Mouse (Mus musculus) frontal cortex, adult 2 months (tissue): Measurements from ENCODE around the gene Ank. TPM values are rescaled to one million over a fixed set of nuclear protein-coding genes. Genes with fewer than 3 reads are reported as not detected.

Experiments used
- DNase-seq, 2 experiments: peaks; one replicate each; pipeline ENCODE4 v3.0.0; 2022; ENCODE audit warnings: low spot score in 1 of 2; ENCODE audit errors: extremely low spot score in 1 of 2
- polyA plus RNA-seq: library from polyadenylated mRNA; depleted of rRNA; stranded (reverse); fragments of >200 nt; gene quantifications from 2 replicates; pipeline ENCODE4 v1.2.3, GENCODE M21; 2012

The Ank gene
- polyA plus RNA-seq, 1 experiment: 176 TPM

- no peak for DNase-seq
Measured at GRCm38 (mm10) chr15:27493516-27493915, 27.0 kb downstream of the Ank start.

- no peak for DNase-seq
Measured at GRCm38 (mm10) chr15:27495981-27496401, 29.5 kb downstream of the Ank start.

- no peak for DNase-seq
Measured at GRCm38 (mm10) chr15:27496596-27497299, 30.3 kb downstream of the Ank start.

GRCm38 (mm10) chr15:27497300-27497997, 31.0 kb downstream of the Ank start:
- no peak for DNase-seq

GRCm38 (mm10) chr15:27498078-27498477, 31.6 kb downstream of the Ank start:
- DNase-seq: no peak

- no peak for DNase-seq
Measured at GRCm38 (mm10) chr15:27500390-27500789, 33.9 kb downstream of the Ank start.

- DNase-seq: no peak
Measured at GRCm38 (mm10) chr15:27502338-27502737, 35.9 kb downstream of the Ank start.

- DNase-seq: peak; percentile 66 to 68
Measured at GRCm38 (mm10) chr15:27503221-27503620, 36.7 kb downstream of the Ank start.

GRCm38 (mm10) chr15:27503801-27504730, 37.6 kb downstream of the Ank start:
- no peak for DNase-seq

GRCm38 (mm10) chr15:27506127-27506886, 39.8 kb downstream of the Ank start:
- DNase-seq: no peak

GRCm38 (mm10) chr15:27506893-27507596, 40.6 kb downstream of the Ank start:
- DNase-seq: no peak

- DNase-seq: no peak
Measured at GRCm38 (mm10) chr15:27508169-27508568, 41.7 kb downstream of the Ank start.

- DNase-seq: peak; percentile 52 to 77
Measured at GRCm38 (mm10) chr15:27508982-27509381, 42.5 kb downstream of the Ank start.

GRCm38 (mm10) chr15:27516927-27517326, 50.5 kb downstream of the Ank start:
- no peak for DNase-seq

- DNase-seq: no peak
Measured at GRCm38 (mm10) chr15:27518026-27518425, 51.5 kb downstream of the Ank start.

- DNase-seq: no peak
Measured at GRCm38 (mm10) chr15:27519857-27520256, 53.4 kb downstream of the Ank start.

GRCm38 (mm10) chr15:27525233-27526005, 58.9 kb downstream of the Ank start:
- no peak for DNase-seq

GRCm38 (mm10) chr15:27528896-27529295, 62.4 kb downstream of the Ank start:
- DNase-seq: no peak

- DNase-seq: no peak
Measured at GRCm38 (mm10) chr15:27530023-27530422, 63.5 kb downstream of the Ank start.
